Mouse (Mus musculus) spleen, adult 2 months (tissue): ENCODE measurements around the gene Ak1. TPM values are rescaled to one million over a fixed set of nuclear protein-coding genes. Genes with fewer than 3 reads are reported as not detected.
A peak's percentile ranks its signal among the peaks of the same experiment; 100 is the strongest.

Experiments
- DNase-seq, 2 experiments: peaks; one replicate each; pipeline versions ENCODE4 v3.0.0 to v3.0.0-alpha.2; 2012 to 2021; ENCODE audit warnings: low spot score in 2 of 2, low read depth in 1 of 2
- H3K27ac ChIP-seq: fragments of 200-500 bp; 2 replicates; pipeline ENCODE4 v1.5.1; 2012; ENCODE audit warnings: low read length, inconsistent platforms; ENCODE audit not compliant: insufficient read depth
- H3K27me3 ChIP-seq: fragments of 200-500 bp; 2 replicates; pipeline ENCODE4 v1.6.1; 2012; ENCODE audit warnings: mild to moderate bottlenecking, moderate library complexity, low read length, inconsistent platforms; ENCODE audit not compliant: control insufficient read depth, insufficient read depth
- H3K36me3 ChIP-seq: fragments of 200-500 bp; 2 replicates; pipeline ENCODE4 v1.6.1; 2012; ENCODE audit warnings: mild to moderate bottlenecking, low read length, inconsistent platforms; ENCODE audit not compliant: control insufficient read depth, insufficient read depth
- H3K4me1 ChIP-seq: fragments of 200-500 bp; 2 replicates; pipeline ENCODE4 v1.6.1; 2011; ENCODE audit warnings: inconsistent platforms; ENCODE audit not compliant: control insufficient read depth, insufficient read depth, insufficient read length
- H3K4me3 ChIP-seq: fragments of 200-500 bp; 2 replicates; pipeline ENCODE4 v1.5.1; 2011; ENCODE audit warnings: mild to moderate bottlenecking, inconsistent platforms; ENCODE audit not compliant: insufficient read depth, insufficient read length; ENCODE audit errors: extremely low read depth
- CTCF ChIP-seq: fragments of 200-500 bp; IDR thresholded peaks from 2 replicates; pipeline ENCODE4 v1.5.1; 2011; ENCODE audit warnings: mild to moderate bottlenecking, inconsistent platforms; ENCODE audit not compliant: insufficient read depth, insufficient read length, insufficient replicate concordance; ENCODE audit errors: extremely low read depth
- POLR2A ChIP-seq: fragments of 200-500 bp; IDR thresholded peaks from 2 replicates; pipeline ENCODE4 v1.6.1; 2011; ENCODE audit warnings: low read depth, low read length, inconsistent platforms
- WGBS: fragments of 180-500 bp; shearing (Covaris S2); methylation state at CpG from one replicate; pipeline ENCODE4 v1.1.7; 2018; 5-methylcytosine and 5-hydroxymethylcytosine counted together
- polyA plus RNA-seq: library from polyadenylated mRNA; depleted of rRNA; stranded (reverse); fragments of >200 nt; gene quantifications from 2 replicates; pipeline ENCODE4 v1.2.3, GENCODE M21; 2012

Ak1 gene
- polyA plus RNA-seq, 1 experiment: 6.3 TPM

- Histone ChIP-seq H3K27ac (no peak overlapping the region), H3K4me1 (peaks cover 8% of the 10 kb centered on the region)
- 84% methylated on average over 5 of the region's 5 CpGs for WGBS
Measured at GRCm38 (mm10) chr2:32633660-32634059, 12.1 kb downstream of the Ak1 start.

DNA sequence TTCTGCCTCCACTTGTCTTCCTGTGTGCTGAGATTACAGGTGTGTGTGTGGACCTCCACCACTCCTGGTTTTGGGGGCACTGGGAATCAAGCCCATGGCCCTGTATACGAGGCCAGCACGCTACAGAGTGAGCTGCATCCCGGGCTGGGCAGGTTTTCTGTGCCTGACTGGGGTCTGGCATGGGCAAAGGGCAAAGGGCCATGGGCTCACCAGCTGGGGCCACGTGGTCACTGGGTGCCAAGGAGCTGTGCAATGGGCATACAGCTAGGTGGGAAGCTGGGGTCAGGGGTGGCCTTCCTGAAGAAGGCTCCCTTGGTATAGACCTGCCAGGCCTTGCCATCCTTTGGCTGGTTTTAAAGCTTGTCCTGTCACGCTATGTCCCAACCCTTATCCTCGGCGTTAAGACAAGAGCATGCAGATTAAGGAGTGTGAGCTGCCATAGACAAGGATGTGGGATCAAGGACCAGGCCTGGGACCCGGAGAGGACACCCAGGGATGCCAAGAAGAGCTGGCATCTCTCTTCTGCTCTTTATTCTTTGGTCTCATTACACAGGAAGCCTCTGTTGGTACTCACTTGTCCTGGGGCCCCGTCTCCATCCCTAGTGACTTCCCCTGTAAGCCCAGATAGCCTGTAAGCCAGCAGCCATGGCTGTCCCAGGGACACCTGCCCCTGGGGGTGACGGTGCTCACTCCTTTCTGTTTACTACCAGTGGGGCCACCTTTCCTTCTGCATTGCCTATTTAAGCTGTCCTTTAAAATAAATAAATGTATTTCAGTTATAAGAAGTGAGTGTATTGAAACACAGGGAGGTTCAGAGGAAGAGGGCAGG, 12.9 kb downstream of the Ak1 start:
- Histone ChIP-seq H3K27me3 (no peaks in the 10 kb centered on the region), H3K36me3 (no peaks in the 10 kb centered on the region), H3K27ac (no peak overlapping the region; the same call in 1 of the 2 replicates), H3K4me3 (no peak overlapping the region), H3K4me1 (peaks cover 8% of the 10 kb centered on the region)
- 85% methylated on average over 10 of the region's 10 CpGs for WGBS
- no peak for DNase-seq
- TF ChIP-seq CTCF (no peak), POLR2A (no peak)

More at GRCm38 (mm10) chr2:32633660-32634059, 12.1 kb downstream of the Ak1 start:
- H3K4me3 ChIP-seq: no peak overlapping the region
- TF ChIP-seq CTCF (no peak), POLR2A (no peak)
- no peaks in the 10 kb centered on the region for H3K36me3 ChIP-seq
- no peaks in the 10 kb centered on the region for H3K27me3 ChIP-seq
- no peak for DNase-seq

DNA sequence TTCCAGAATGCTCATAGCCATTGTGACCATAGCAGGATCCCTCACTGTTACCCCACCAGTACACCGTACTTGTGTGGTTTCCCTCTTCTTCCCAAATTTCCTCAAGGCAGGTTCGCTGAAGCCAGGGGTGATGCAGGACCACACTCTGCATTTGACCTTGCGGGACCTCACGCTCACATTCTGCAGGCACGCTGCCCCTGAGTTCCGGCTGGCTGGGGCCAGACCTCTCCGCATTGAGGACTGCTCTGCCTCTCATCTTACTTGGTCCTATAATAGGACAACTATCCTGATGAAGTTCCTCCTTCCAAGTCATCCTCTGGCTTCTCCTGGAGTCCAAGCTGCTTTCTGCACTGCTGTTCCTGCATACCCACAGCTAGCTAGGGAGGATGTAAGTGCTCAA, 15.1 kb downstream of the Ak1 start:
- TF ChIP-seq POLR2A (no peak), CTCF (no peak)
- peaks cover 8% of the 10 kb centered on the region for H3K4me1 ChIP-seq
- DNase-seq: no peak
- no peaks in the 10 kb centered on the region for H3K36me3 ChIP-seq
- no peaks in the 10 kb centered on the region for H3K27me3 ChIP-seq
- WGBS: 93% methylated on average over 7 of the region's 7 CpGs
- H3K27ac ChIP-seq: no peak overlapping the region
- H3K4me3 ChIP-seq: no peak overlapping the region

GRCm38 (mm10) chr2:32637778-32638281, 16.3 kb downstream of the Ak1 start:
- no peak overlapping the region for H3K4me3 ChIP-seq
- 16% methylated on average over 11 of the region's 11 CpGs for WGBS
- peak overlapping the region; percentile 60 for H3K27ac ChIP-seq
- H3K36me3 ChIP-seq: no peaks in the 10 kb centered on the region
- H3K4me1 ChIP-seq: peaks cover 8% of the 10 kb centered on the region
- H3K27me3 ChIP-seq: no peaks in the 10 kb centered on the region
- peak; percentile 19 to 75 for DNase-seq
- TF ChIP-seq POLR2A (no peak), CTCF (no peak)

- 45% methylated on average over 1 of the region's 1 CpGs for WGBS
- Histone ChIP-seq H3K27ac (no peak overlapping the region), H3K4me1 (peaks cover 8% of the 10 kb centered on the region)
Measured at GRCm38 (mm10) chr2:32639632-32640031, 18.1 kb downstream of the Ak1 start.

GRCm38 (mm10) chr2:32640550-32641051, 19.0 kb downstream of the Ak1 start:
- H3K4me1 ChIP-seq: peaks cover 8% of the 10 kb centered on the region
- H3K4me3 ChIP-seq: no peak overlapping the region
- H3K36me3 ChIP-seq: no peaks in the 10 kb centered on the region
- no peak for TF ChIP-seq CTCF
- TF ChIP-seq POLR2A: no peak
- WGBS: 34% methylated on average over 6 of the region's 6 CpGs
- peak overlapping the region; percentile 13; the same call in 1 of the 2 replicates for H3K27ac ChIP-seq
- no peak for DNase-seq
- H3K27me3 ChIP-seq: no peaks in the 10 kb centered on the region

More at GRCm38 (mm10) chr2:32639632-32640031, 18.1 kb downstream of the Ak1 start:
- Histone ChIP-seq H3K27me3 (no peaks in the 10 kb centered on the region), H3K36me3 (no peaks in the 10 kb centered on the region), H3K4me3 (no peak overlapping the region)
- no peak for DNase-seq
- TF ChIP-seq CTCF: no peak
- no peak for TF ChIP-seq POLR2A
